Mouse (Mus musculus): ENCODE measurements around the gene Esrrg. TPM values are rescaled to one million over a fixed set of nuclear protein-coding genes. Genes with fewer than 3 reads are reported as not detected.

Gene Esrrg
- total and polyA plus RNA-seq, 3 experiments, result 14.0 to 48.5 (median 45.2) TPM

DNA sequence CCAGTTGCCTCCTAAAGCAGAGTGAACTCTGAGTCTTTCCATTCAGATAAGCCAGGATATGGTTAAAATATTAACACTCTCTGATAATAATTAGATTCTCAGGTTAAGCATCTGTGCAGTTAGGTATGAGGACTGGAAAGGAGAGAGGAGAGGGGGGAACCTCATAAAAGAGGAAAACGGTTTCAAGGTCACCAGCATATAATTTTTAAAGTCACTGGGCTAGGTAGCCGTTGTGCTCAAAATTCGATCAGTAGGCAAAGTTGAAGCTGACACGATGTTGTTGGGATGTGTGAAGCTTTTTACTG, 154.8 kb downstream of the Esrrg start:
- intact Hi-C loops (cut with DNase I), result loop anchor here (10.0 kb wide), 1 partner anchor 159 kb away; the partner anchor contains the start of gene Esrrg
- WGBS, result 87% methylated on average over 4 of the region's 4 CpGs
- TF ChIP-seq POLR2A (IDR thresholded peaks at IDR 0.05; ENCODE audit: insufficient read depth, low read depth, low read length) (no peak), CTCF (IDR thresholded peaks at IDR 0.05) (no peak)

DNA sequence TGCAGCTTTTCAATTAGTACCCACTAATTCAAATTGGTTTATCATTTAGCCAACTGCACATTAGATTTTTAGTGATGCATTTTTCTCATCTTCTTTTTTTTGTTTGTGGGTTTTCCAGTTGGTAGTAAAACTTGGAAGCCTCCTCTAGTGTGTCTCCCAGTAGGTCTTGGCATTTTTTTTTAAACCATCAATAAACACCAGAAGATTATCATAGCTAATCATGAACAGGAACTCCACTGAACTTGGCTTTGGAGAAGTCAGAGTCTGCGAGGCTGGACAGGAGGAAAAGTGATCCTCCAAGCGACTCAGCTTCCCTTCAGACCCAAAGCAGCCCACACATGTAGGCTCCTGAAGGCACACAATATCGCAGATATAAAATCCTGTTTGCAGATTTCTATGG, 155.2 kb downstream of the Esrrg start:
- WGBS, result 45% methylated on average over 3 of the region's 3 CpGs
- Histone ChIP-seq H3K79me2 (replicated peaks; ENCODE audit: control insufficient read depth, insufficient read depth, low read length) (no peaks in the 10 kb centered on the region), H3K36me3 (ENCODE audit: control insufficient read depth, insufficient read depth, low read length) (no peaks in the 10 kb centered on the region), H3K4me3 (no peak overlapping the region), H3K9ac (ENCODE audit: low read depth, low read length) (no peak overlapping the region), H3K4me1 (ENCODE audit: control insufficient read depth, insufficient read depth, low read length) (no peaks in the 10 kb centered on the region; the same call in 1 of the 2 replicates), H3K27ac (no peak overlapping the region), H3K27me3 (ENCODE audit: control insufficient read depth, insufficient read depth, low read length) (no peaks in the 10 kb centered on the region)
- TF ChIP-seq POLR2A (IDR thresholded peaks at IDR 0.05; ENCODE audit: insufficient read depth, low read depth, low read length) (no peak), EP300 (IDR thresholded peaks at IDR 0.05; ENCODE audit: insufficient read depth, low read depth, low read length) (no peak), CTCF (IDR thresholded peaks at IDR 0.05) (no peak)
- intact Hi-C loops (cut with DNase I), result loop anchor here (10.0 kb wide), 1 partner anchor 159 kb away; the partner anchor contains the start of gene Esrrg
- no peak for DNase-seq

More for the DNA sequence above, 154.8 kb downstream of the Esrrg start:
- no peak overlapping the region for H3K4me3 ChIP-seq
- H3K36me3 ChIP-seq (ENCODE audit: control insufficient read depth, insufficient read depth, low read length), result no peaks in the 10 kb centered on the region
- no peaks in the 10 kb centered on the region for H3K79me2 ChIP-seq (replicated peaks; ENCODE audit: control insufficient read depth, insufficient read depth, low read length)
- peak overlapping the region; percentile 29 for H3K27ac ChIP-seq
- no peak for DNase-seq
- H3K4me1 ChIP-seq (ENCODE audit: control insufficient read depth, insufficient read depth, low read length), result no peaks in the 10 kb centered on the region; the same call in 1 of the 2 replicates
- H3K27me3 ChIP-seq (ENCODE audit: control insufficient read depth, insufficient read depth, low read length), result no peaks in the 10 kb centered on the region
- no peak overlapping the region for H3K9ac ChIP-seq (ENCODE audit: low read depth, low read length)

DNA sequence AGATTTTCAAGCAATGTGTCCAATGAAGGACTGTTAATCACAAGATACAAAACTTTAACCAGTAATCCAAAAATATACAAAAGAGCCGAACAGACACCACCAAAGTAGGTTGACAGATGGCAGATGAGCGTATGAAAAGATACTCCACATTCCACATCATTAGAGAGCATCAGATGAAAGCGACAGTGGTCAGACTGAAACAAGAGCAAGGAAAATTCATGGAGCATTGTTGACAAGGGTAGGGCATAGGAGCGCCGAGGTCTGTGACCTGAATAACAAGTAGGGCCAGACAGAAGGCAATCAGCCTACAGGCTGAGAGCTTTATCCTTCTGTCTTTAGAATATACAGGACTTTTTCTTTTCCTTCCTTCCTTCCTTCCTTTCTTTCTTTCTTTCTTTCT, 157.0 kb downstream of the Esrrg start:
- no peaks in the 10 kb centered on the region for H3K79me2 ChIP-seq (replicated peaks; ENCODE audit: control insufficient read depth, insufficient read depth, low read length)
- TF ChIP-seq CTCF (IDR thresholded peaks at IDR 0.05) (no peak), POLR2A (IDR thresholded peaks at IDR 0.05; ENCODE audit: insufficient read depth, low read depth, low read length) (no peak), EP300 (IDR thresholded peaks at IDR 0.05; ENCODE audit: insufficient read depth, low read depth, low read length) (no peak)
- no peak for DNase-seq
- intact Hi-C loops (cut with DNase I), result loop anchor here (5.0 to 10.0 kb wide), 2 partner anchors 161 to 313 kb away; partner anchors contain the start of gene Esrrg
- no peak overlapping the region for H3K27ac ChIP-seq
- no peak overlapping the region for H3K9ac ChIP-seq (ENCODE audit: low read depth, low read length)
- H3K36me3 ChIP-seq (ENCODE audit: control insufficient read depth, insufficient read depth, low read length), result no peaks in the 10 kb centered on the region
- WGBS, result 93% methylated on average over 5 of the region's 5 CpGs
- no peak overlapping the region for H3K4me3 ChIP-seq
- H3K27me3 ChIP-seq (ENCODE audit: control insufficient read depth, insufficient read depth, low read length), result no peaks in the 10 kb centered on the region
- no peaks in the 10 kb centered on the region; the same call in 1 of the 2 replicates for H3K4me1 ChIP-seq (ENCODE audit: control insufficient read depth, insufficient read depth, low read length)

DNA sequence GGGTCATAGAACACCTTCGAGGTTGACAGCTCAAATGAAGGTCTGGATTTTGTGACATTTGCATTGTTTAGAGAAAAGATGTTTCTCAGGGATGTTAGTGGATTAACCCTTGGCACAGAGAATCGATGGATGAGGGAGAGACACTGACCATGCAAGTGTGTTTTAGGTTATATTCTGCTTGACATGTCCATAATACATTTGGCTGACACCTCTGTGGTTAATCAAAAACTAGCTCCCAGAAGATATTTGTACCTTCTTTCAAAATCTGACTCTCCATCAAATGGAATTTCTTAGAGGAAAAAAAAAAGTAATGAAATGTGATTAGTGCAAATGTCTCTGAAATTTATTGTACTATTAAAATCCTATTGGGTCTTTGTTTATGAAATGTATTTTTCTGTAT, 158.8 kb downstream of the Esrrg start:
- TF ChIP-seq CTCF (IDR thresholded peaks at IDR 0.05) (no peak), EP300 (IDR thresholded peaks at IDR 0.05; ENCODE audit: insufficient read depth, low read depth, low read length) (no peak), POLR2A (IDR thresholded peaks at IDR 0.05; ENCODE audit: insufficient read depth, low read depth, low read length) (no peak)

DNA sequence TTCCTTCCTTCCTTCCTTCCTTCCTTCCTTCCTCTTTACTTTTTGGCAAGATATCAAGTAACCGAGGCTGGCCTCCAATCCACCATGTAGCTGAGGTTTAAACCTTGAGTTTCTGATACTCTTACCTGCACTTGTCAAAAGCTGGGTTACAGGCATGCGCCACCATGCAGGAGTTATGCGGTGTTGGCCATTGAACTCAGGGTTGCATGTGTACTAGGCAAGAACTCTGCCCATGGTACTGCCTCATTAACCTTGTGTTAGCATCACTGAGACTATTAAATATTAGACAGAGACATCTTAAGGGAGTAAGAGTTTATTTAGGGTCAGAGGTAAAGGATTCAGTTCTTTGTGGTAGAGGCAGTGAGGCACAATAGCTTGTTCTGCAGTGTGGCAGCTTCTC, 161.6 kb downstream of the Esrrg start:
- Histone ChIP-seq H3K36me3 (ENCODE audit: control insufficient read depth, insufficient read depth, low read length) (no peaks in the 10 kb centered on the region), H3K27ac (no peak overlapping the region), H3K27me3 (ENCODE audit: control insufficient read depth, insufficient read depth, low read length) (no peaks in the 10 kb centered on the region), H3K9ac (ENCODE audit: low read depth, low read length) (no peak overlapping the region), H3K79me2 (replicated peaks; ENCODE audit: control insufficient read depth, insufficient read depth, low read length) (no peaks in the 10 kb centered on the region; the same call in 1 of the 2 replicates), H3K4me3 (no peak overlapping the region), H3K4me1 (ENCODE audit: control insufficient read depth, insufficient read depth, low read length) (no peaks in the 10 kb centered on the region)
- intact Hi-C loops (cut with DNase I), result no loop called here
- DNase-seq, result no peak
- TF ChIP-seq CTCF (IDR thresholded peaks at IDR 0.05) (no peak), POLR2A (IDR thresholded peaks at IDR 0.05; ENCODE audit: insufficient read depth, low read depth, low read length) (no peak), EP300 (IDR thresholded peaks at IDR 0.05; ENCODE audit: insufficient read depth, low read depth, low read length) (no peak)
- WGBS, result 85% methylated on average over 3 of the region's 3 CpGs

More for the DNA sequence above, 158.8 kb downstream of the Esrrg start:
- Histone ChIP-seq H3K36me3 (ENCODE audit: control insufficient read depth, insufficient read depth, low read length) (no peaks in the 10 kb centered on the region), H3K27me3 (ENCODE audit: control insufficient read depth, insufficient read depth, low read length) (no peaks in the 10 kb centered on the region), H3K27ac (no peak overlapping the region), H3K4me1 (ENCODE audit: control insufficient read depth, insufficient read depth, low read length) (no peaks in the 10 kb centered on the region), H3K9ac (ENCODE audit: low read depth, low read length) (no peak overlapping the region), H3K4me3 (no peak overlapping the region), H3K79me2 (replicated peaks; ENCODE audit: control insufficient read depth, insufficient read depth, low read length) (no peaks in the 10 kb centered on the region)
- 66% methylated on average over 2 of the region's 2 CpGs for WGBS
- no peak for DNase-seq
- intact Hi-C loops (cut with DNase I), result loop anchor here (5.0 to 10.0 kb wide), 2 partner anchors 163 to 315 kb away; partner anchors contain the start of gene Esrrg

DNA sequence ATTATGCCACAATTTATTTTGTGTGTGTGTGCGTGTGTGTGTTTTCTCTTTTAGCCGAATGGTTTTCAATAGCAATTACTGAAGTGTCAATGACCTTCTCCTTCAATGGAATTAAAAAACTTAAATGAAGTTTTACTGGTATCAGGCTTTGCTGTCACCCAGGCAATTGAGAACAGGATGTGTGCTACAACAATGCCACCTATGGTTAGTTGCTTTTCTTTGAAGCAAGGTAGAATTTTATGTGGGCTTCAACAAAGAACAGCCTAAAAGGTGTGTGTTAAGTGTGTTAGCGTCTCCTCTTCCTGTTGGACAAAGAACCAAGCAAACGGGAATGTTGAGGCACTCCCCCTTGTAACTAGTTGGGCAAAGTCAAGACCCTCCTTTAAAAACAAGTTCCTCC, 162.5 kb downstream of the Esrrg start:
- no peak overlapping the region for H3K27ac ChIP-seq
- no peaks in the 10 kb centered on the region for H3K36me3 ChIP-seq (ENCODE audit: control insufficient read depth, insufficient read depth, low read length)
- no peaks in the 10 kb centered on the region; the same call in 1 of the 2 replicates for H3K79me2 ChIP-seq (replicated peaks; ENCODE audit: control insufficient read depth, insufficient read depth, low read length)
- no peak overlapping the region for H3K4me3 ChIP-seq
- WGBS, result 65% methylated on average over 4 of the region's 4 CpGs
- no peak overlapping the region for H3K9ac ChIP-seq (ENCODE audit: low read depth, low read length)
- intact Hi-C loops (cut with DNase I), result no loop called here
- no peaks in the 10 kb centered on the region for H3K27me3 ChIP-seq (ENCODE audit: control insufficient read depth, insufficient read depth, low read length)
- H3K4me1 ChIP-seq (ENCODE audit: control insufficient read depth, insufficient read depth, low read length), result no peaks in the 10 kb centered on the region
- TF ChIP-seq EP300 (IDR thresholded peaks at IDR 0.05; ENCODE audit: insufficient read depth, low read depth, low read length) (no peak), CTCF (IDR thresholded peaks at IDR 0.05) (peak; percentile 33)
- no peak for DNase-seq
